Mouse (Mus musculus) bone marrow macrophage, adult 2 months (primary cell): ENCODE measurements around the gene 4930432K21Rik. TPM values are rescaled to one million over a fixed set of nuclear protein-coding genes. Genes with fewer than 3 reads are reported as not detected.

Experiments used
- H3K27ac ChIP-seq: 2 replicates; pipeline ENCODE4 v1.5.1; 2012; ENCODE audit warnings: low read depth, low read length; ENCODE audit not compliant: insufficient read depth
- H3K4me1 ChIP-seq: 2 replicates; pipeline ENCODE4 v1.6.1; 2012; ENCODE audit warnings: low read length; ENCODE audit not compliant: control insufficient read depth, insufficient read depth
- H3K4me3 ChIP-seq: 2 replicates; pipeline ENCODE4 v1.5.1; 2012; ENCODE audit warnings: mild to moderate bottlenecking, low read length, moderate library complexity; ENCODE audit not compliant: insufficient read depth
- CTCF ChIP-seq: IDR thresholded peaks from 2 replicates; pipeline ENCODE4 v1.5.1; 2012; ENCODE audit warnings: low read depth, mild to moderate bottlenecking, low read length, moderate library complexity
- POLR2A ChIP-seq: IDR thresholded peaks from 2 replicates; pipeline ENCODE4 v1.6.1; 2012; ENCODE audit warnings: mild to moderate bottlenecking, low read depth, low read length, borderline replicate concordance
- polyA plus RNA-seq: library from polyadenylated mRNA; stranded (reverse); fragments of >200 nt; gene quantifications from 2 replicates; pipeline ENCODE4 v1.2.4, GENCODE M21; 2012; ENCODE audit not compliant: missing spikeins, insufficient read depth, insufficient read length

4930432K21Rik gene
- polyA plus RNA-seq, 1 experiment, result 1.2 TPM

DNA sequence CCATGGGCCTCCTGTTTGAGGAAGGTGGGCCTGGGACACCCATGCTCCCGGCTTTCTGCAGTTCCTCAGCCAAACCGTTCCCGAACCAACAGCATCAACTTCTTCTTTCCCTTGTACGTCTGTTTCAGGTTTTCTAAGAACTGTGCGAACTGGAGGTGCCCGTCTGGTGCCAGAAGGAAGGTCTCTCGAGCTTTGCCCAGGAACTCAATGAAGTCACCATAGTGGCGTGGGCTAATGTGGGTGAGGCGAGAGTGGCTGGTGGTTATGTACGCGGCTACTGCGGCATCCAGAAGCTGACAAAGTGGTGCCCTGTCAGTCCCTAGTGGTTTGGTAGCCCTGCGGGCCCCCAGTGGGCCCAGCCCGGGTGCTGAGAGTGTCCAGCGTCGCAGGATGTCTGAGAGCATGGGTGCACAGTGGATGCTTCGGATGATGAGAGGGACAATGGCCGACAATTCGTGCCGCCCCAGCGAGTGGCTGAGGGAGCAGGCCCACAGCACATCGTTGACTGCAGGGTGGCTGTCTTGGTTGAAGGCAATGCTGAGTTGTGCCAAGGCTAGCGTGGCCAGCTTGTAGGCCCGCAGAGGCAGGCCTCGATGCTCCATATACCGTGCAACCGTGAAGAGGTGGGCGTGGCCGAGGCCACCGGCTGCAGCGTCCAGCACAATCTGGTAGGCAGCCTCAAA, 64.2 kb downstream of the 4930432K21Rik start:
- no peak overlapping the region for H3K4me3 ChIP-seq
- TF ChIP-seq CTCF, result no peak
- TF ChIP-seq POLR2A, result no peak
- H3K27ac ChIP-seq, result no peak overlapping the region
- H3K4me1 ChIP-seq, result peaks cover 16% of the 10 kb centered on the region

DNA sequence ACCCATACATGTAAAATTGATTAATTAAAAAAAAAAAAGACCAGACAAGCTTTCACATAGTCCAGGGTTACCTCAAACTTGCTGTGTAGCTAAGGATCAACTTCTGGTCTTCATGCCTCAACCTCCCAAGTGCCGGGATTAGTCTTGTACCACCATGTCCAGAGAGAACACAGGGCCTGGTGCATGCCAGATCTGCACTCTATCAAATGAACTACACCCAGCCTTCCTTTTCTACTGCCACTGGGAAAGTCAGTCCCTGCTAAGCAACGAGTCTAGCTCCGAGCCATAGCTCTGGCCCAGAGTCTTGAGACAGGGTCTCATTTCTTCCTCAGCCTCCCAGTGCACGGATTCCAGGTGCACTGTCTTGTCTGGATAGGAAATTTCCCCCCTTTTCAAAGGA, 65.5 kb downstream of the 4930432K21Rik start:
- no peak overlapping the region for H3K27ac ChIP-seq
- H3K4me3 ChIP-seq, result no peak overlapping the region
- TF ChIP-seq CTCF, result no peak
- TF ChIP-seq POLR2A, result no peak
- H3K4me1 ChIP-seq, result peaks cover 5% of the 10 kb centered on the region

- H3K4me3 ChIP-seq, result no peak overlapping the region
- peaks cover 25% of the 10 kb centered on the region for H3K4me1 ChIP-seq
- TF ChIP-seq POLR2A (no peak), CTCF (no peak)
- no peak overlapping the region for H3K27ac ChIP-seq
Observed at GRCm38 (mm10) chr8:84217206-84217605, 69.4 kb downstream of the 4930432K21Rik start.

GRCm38 (mm10) chr8:84218143-84218542, 70.3 kb downstream of the 4930432K21Rik start:
- TF ChIP-seq CTCF, result no peak
- no peak for TF ChIP-seq POLR2A
- Histone ChIP-seq H3K27ac (no peak overlapping the region), H3K4me3 (no peak overlapping the region), H3K4me1 (peaks cover 32% of the 10 kb centered on the region)

GRCm38 (mm10) chr8:84220105-84220504, 72.3 kb downstream of the 4930432K21Rik start:
- TF ChIP-seq CTCF (no peak), POLR2A (no peak)
- H3K4me1 ChIP-seq, result peaks cover 37% of the 10 kb centered on the region
- peak overlapping the region; percentile 75 for H3K27ac ChIP-seq
- H3K4me3 ChIP-seq, result no peak overlapping the region

Other genes with a start within 250 kb of the 4930432K21Rik start
- 0.31 and 2.0 TPM in 2 replicates for gene Adgrl1, start 247.9 kb upstream of the 4930432K21Rik start, polyA plus RNA-seq
- gene Gm10644, start 192.8 kb upstream of the 4930432K21Rik start, polyA plus RNA-seq, result 0.98 and 1.3 TPM in 2 replicates
- 41.3 and 42.9 TPM in 2 replicates for gene Asf1b, start 192.5 kb upstream of the 4930432K21Rik start, polyA plus RNA-seq
- gene Prkaca, start 175.0 kb upstream of the 4930432K21Rik start, polyA plus RNA-seq, result 73.1 and 81.8 TPM in 2 replicates
- 70.3 and 82.9 TPM in 2 replicates for gene Samd1, start 150.4 kb upstream of the 4930432K21Rik start, polyA plus RNA-seq
- gene 1700067K01Rik, start 146.5 kb upstream of the 4930432K21Rik start, polyA plus RNA-seq, result 0.56 TPM in 1 of 2 replicates, not detected in the other
- 2.4 and 2.8 TPM in 2 replicates for gene 2210011C24Rik, start 135.9 kb upstream of the 4930432K21Rik start, polyA plus RNA-seq
- not detected in 2 replicates for gene Palm3, start 126.6 kb upstream of the 4930432K21Rik start, polyA plus RNA-seq
- 0.68 and 1.7 TPM in 2 replicates for gene Il27ra, start 105.4 kb upstream of the 4930432K21Rik start, polyA plus RNA-seq
- not detected in 2 replicates for gene Rln3, start 103.0 kb upstream of the 4930432K21Rik start, polyA plus RNA-seq
- gene Gm10643, start 82.9 kb upstream of the 4930432K21Rik start, polyA plus RNA-seq, result 0.58 and 1.0 TPM in 2 replicates
- gene Rfx1, start 81.2 kb upstream of the 4930432K21Rik start, polyA plus RNA-seq, result 17.2 TPM in 2 replicates
- 17.2 and 23.7 TPM in 2 replicates for gene Dcaf15, start 43.3 kb upstream of the 4930432K21Rik start, polyA plus RNA-seq
- 0.39 and 0.74 TPM in 2 replicates for gene Podnl1, start 22.0 kb upstream of the 4930432K21Rik start, polyA plus RNA-seq
- 23.6 and 28.8 TPM in 2 replicates for gene Cc2d1a, start 89 bp upstream of the 4930432K21Rik start, polyA plus RNA-seq
- gene Nanos3, start 37.2 kb downstream of the 4930432K21Rik start, polyA plus RNA-seq, result not detected in 2 replicates
- 9.4 and 10.9 TPM in 2 replicates for gene Zswim4, start 89.0 kb downstream of the 4930432K21Rik start, polyA plus RNA-seq
- gene D8Ertd738e, start 101.7 kb downstream of the 4930432K21Rik start, polyA plus RNA-seq, result 164 and 172 TPM in 2 replicates
- gene Mri1, start 109.3 kb downstream of the 4930432K21Rik start, polyA plus RNA-seq, result 10.0 and 11.6 TPM in 2 replicates
- gene Ccdc130, start 122.4 kb downstream of the 4930432K21Rik start, polyA plus RNA-seq, result 22.8 and 27.3 TPM in 2 replicates
- gene Cacna1a, start 240.4 kb downstream of the 4930432K21Rik start, polyA plus RNA-seq, result 8.9 and 10.3 TPM in 2 replicates